Mouse (Mus musculus) liver, embryonic 14.5 days (tissue): Measurements from ENCODE around the gene 9130213A22Rik.

ENCODE experiments used
- CTCF ChIP-seq: IDR thresholded peaks from 2 replicates; pipeline ENCODE4 v1.5.1; 2016; ENCODE audit warnings: antibody characterized with exemption, low read depth, control low read depth
- EP300 ChIP-seq: IDR thresholded peaks from 2 replicates; pipeline ENCODE4 v1.6.1; 2016; ENCODE audit warnings: antibody characterized with exemption, low read depth

DNA sequence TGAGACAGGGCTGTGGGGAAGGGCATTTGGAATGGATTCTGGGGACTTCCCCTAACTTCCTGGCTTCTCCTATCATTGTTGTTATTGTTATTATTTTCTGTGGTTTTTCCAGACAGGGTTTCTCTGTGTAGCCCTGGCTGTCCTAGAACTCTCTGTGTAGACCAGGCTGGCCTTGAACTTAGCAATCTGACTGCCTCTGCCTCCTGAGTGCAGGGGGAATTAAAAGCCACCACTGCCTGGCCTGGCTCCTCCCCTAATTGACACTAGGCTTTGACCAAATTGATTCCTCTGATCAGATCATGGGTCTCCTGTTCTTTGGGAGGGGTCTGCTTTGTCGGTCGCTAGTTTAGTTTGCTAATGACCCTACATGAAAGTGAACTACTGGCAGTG is 4.3 kb upstream of the 9130213A22Rik start:
- TF ChIP-seq CTCF (no peak), EP300 (no peak)
